Mouse (Mus musculus) brain, embryonic 14.5 days (tissue): ENCODE measurements at regions not wholly inside any gene's neighbourhood (a gene's known extent, or its start where the extent isn't known, plus 50 kb on each side); places are given as distances from the start of the nearest gene placed in this dataset.

Experiments
- CTCF ChIP-seq: fragments of 200-500 bp; IDR thresholded peaks from 2 replicates; pipeline ENCODE4 v1.5.1; 2012; ENCODE audit warnings: inconsistent platforms, mild to moderate bottlenecking, moderate library complexity, borderline replicate concordance; ENCODE audit not compliant: insufficient read depth, insufficient read length; ENCODE audit errors: extremely low read depth
- POLR2A ChIP-seq: fragments of 200-500 bp; IDR thresholded peaks from 2 replicates; pipeline ENCODE4 v1.6.1; 2012; ENCODE audit warnings: mild to moderate bottlenecking, inconsistent platforms, borderline replicate concordance; ENCODE audit not compliant: poor library complexity, insufficient read depth, insufficient read length, severe bottlenecking; ENCODE audit errors: extremely low read depth

GRCm38 (mm10) chr14:48376112-48376511 is 69.8 kb upstream of the Tmem260 start:
- TF ChIP-seq CTCF (no peak), POLR2A (no peak)
